Mouse (Mus musculus) lung, embryonic 16.5 days (tissue): ENCODE measurements around the gene Prune1. TPM values are rescaled to one million over a fixed set of nuclear protein-coding genes. Genes with fewer than 3 reads are reported as not detected.
A peak's percentile ranks its signal among the peaks of the same experiment; 100 is the strongest.

Experiments
- ATAC-seq: fragments of 200-750 bp; cut with Nextera tagmentation; 2 replicates; pipeline ENCODE4 v1.8.0; 2017; ENCODE audit warnings: low read depth, mild to moderate bottlenecking, moderate library complexity
- H3K27ac ChIP-seq: fragments of 300-500 bp; sonication (generic); 2 replicates; pipeline ENCODE4 v1.5.1; 2014; ENCODE audit warnings: mild to moderate bottlenecking, control low read depth, low read length
- H3K27me3 ChIP-seq: fragments of 300-500 bp; sonication (generic); 2 replicates; pipeline ENCODE4 v1.6.1; 2014; ENCODE audit warnings: low read depth, low read length, mixed read lengths; ENCODE audit not compliant: control insufficient read depth, insufficient read depth
- H3K36me3 ChIP-seq: fragments of 300-500 bp; sonication (generic); 2 replicates; pipeline ENCODE4 v1.6.1; 2014; ENCODE audit warnings: low read length; ENCODE audit not compliant: control insufficient read depth, insufficient read depth
- H3K4me1 ChIP-seq: fragments of 300-500 bp; sonication (generic); replicated peaks from 2 replicates; pipeline ENCODE4 v1.6.1; 2014; ENCODE audit warnings: low read length, mixed read lengths; ENCODE audit not compliant: control insufficient read depth, insufficient read depth
- H3K4me2 ChIP-seq: fragments of 300-500 bp; sonication (generic); 2 replicates; pipeline ENCODE4 v1.6.1; 2014; ENCODE audit warnings: low read depth, low read length, control low read depth
- H3K4me3 ChIP-seq: fragments of 300-500 bp; sonication (generic); 2 replicates; pipeline ENCODE4 v1.5.1; 2014; ENCODE audit warnings: mild to moderate bottlenecking, low read length, control low read depth
- H3K9ac ChIP-seq: fragments of 300-500 bp; sonication (generic); 2 replicates; pipeline ENCODE4 v1.6.1; 2014; ENCODE audit warnings: low read length, control low read depth
- H3K9me3 ChIP-seq: fragments of 300-500 bp; sonication (generic); 2 replicates; pipeline ENCODE4 v1.6.1; 2016; ENCODE audit warnings: low read length; ENCODE audit not compliant: control insufficient read depth
- whole genome bisulfite sequencing: fragments of 180-500 bp; shearing (Covaris S2); extraction: QIAGEN DNeasy Blood & Tissue Kit; methylation state at CpG from one replicate; pipeline ENCODE4 v1.1.7; 2014; 5-methylcytosine and 5-hydroxymethylcytosine counted together
- polyA plus RNA-seq: library from polyadenylated mRNA; unstranded; fragments of >200 nt; fragmentation: Nextera tagmentation; extraction: Ambion mirVana; gene quantifications from 2 replicates; pipeline ENCODE4 v1.2.1, GENCODE M21; 2015

Prune1 gene
- polyA plus RNA-seq, 1 experiment from 2014 or later, result 23.9 TPM

- no peaks in the 10 kb centered on the region for H3K27me3 ChIP-seq
- H3K9ac ChIP-seq, result no peak overlapping the region
- no peak overlapping the region for H3K4me2 ChIP-seq
- H3K36me3 ChIP-seq, result no peaks in the 10 kb centered on the region
- peaks cover 4% of the 10 kb centered on the region; the same call in 1 of the 2 replicates for H3K4me1 ChIP-seq
- 48% methylated on average over 3 of the region's 3 CpGs for WGBS
- ATAC-seq, result no peak
- H3K27ac ChIP-seq, result no peak overlapping the region
- no peaks in the 10 kb centered on the region for H3K9me3 ChIP-seq
- no peak overlapping the region for H3K4me3 ChIP-seq
Observed at GRCm38 (mm10) chr3:95310496-95310895, 28.6 kb upstream of the Prune1 start.

GRCm38 (mm10) chr3:95307100-95307499 lies 25.2 kb upstream of the Prune1 start, which contains the start of gene Anxa9:
Gene Anxa9, minus strand, starts transcription at chr3:95307176.
- 0 out of 2 replicates have a peak, but pooled peaks have one; percentile 55 for ATAC-seq
- H3K9ac ChIP-seq, result no peak within 1 kb of the TSS
- no peak within 1 kb of the TSS for H3K4me3 ChIP-seq
- WGBS, result 31% methylated on average over 7 of the region's 7 CpGs
- H3K4me2 ChIP-seq, result no peak within 1 kb of the TSS
- H3K4me1 ChIP-seq, result no peaks in the 10 kb centered on the region
- H3K27ac ChIP-seq, result no peak within 1 kb of the TSS
- no peaks in the 10 kb centered on the region for H3K27me3 ChIP-seq
- H3K36me3 ChIP-seq, result no peaks in the 10 kb centered on the region
- H3K9me3 ChIP-seq, result no peaks in the 10 kb centered on the region

GRCm38 (mm10) chr3:95306244-95306643 lies 24.4 kb upstream of the Prune1 start:
- Histone ChIP-seq H3K4me3 (no peak overlapping the region), H3K27me3 (no peaks in the 10 kb centered on the region), H3K4me2 (no peak overlapping the region), H3K36me3 (no peaks in the 10 kb centered on the region), H3K9me3 (no peaks in the 10 kb centered on the region), H3K4me1 (no peaks in the 10 kb centered on the region), H3K9ac (no peak overlapping the region), H3K27ac (no peak overlapping the region)
- WGBS, result 65% methylated on average over 4 of the region's 4 CpGs
- no peak for ATAC-seq

- 69% methylated on average over 3 of the region's 3 CpGs for WGBS
Observed at GRCm38 (mm10) chr3:95301204-95301796, 19.4 kb upstream of the Prune1 start.

GRCm38 (mm10) chr3:95298018-95298417 lies 16.1 kb upstream of the Prune1 start:
- no peak overlapping the region for H3K4me2 ChIP-seq
- ATAC-seq, result no peak
- H3K36me3 ChIP-seq, result peaks cover 16% of the 10 kb centered on the region
- H3K9ac ChIP-seq, result no peak overlapping the region
- H3K4me3 ChIP-seq, result no peak overlapping the region
- H3K27ac ChIP-seq, result no peak overlapping the region
- no peaks in the 10 kb centered on the region for H3K27me3 ChIP-seq
- 57% methylated on average over 7 of the region's 7 CpGs for WGBS
- H3K9me3 ChIP-seq, result 0 out of 2 replicates have a peak, but pooled peaks cover 2% of the 10 kb centered on the region
- peaks cover 8% of the 10 kb centered on the region; the same call in 1 of the 2 replicates for H3K4me1 ChIP-seq

More at GRCm38 (mm10) chr3:95301204-95301796, 19.4 kb upstream of the Prune1 start:
- Histone ChIP-seq H3K36me3 (no peaks in the 10 kb centered on the region; the same call in 1 of the 2 replicates), H3K4me1 (peaks cover 2% of the 10 kb centered on the region; the same call in 1 of the 2 replicates), H3K4me2 (no peak overlapping the region), H3K9ac (no peak overlapping the region), H3K4me3 (no peak overlapping the region), H3K27me3 (no peaks in the 10 kb centered on the region), H3K9me3 (0 out of 2 replicates have a peak, but pooled peaks cover 2% of the 10 kb centered on the region), H3K27ac (no peak overlapping the region)
- no peak for ATAC-seq

GRCm38 (mm10) chr3:95296103-95296469 lies 14.2 kb upstream of the Prune1 start:
- H3K4me3 ChIP-seq, result no peak overlapping the region
- H3K4me1 ChIP-seq, result peaks cover 8% of the 10 kb centered on the region; the same call in 1 of the 2 replicates
- H3K27me3 ChIP-seq, result no peaks in the 10 kb centered on the region
- H3K4me2 ChIP-seq, result no peak overlapping the region
- WGBS, result 10% methylated on average over 5 of the region's 5 CpGs
- H3K9me3 ChIP-seq, result 0 out of 2 replicates have a peak, but pooled peaks cover 2% of the 10 kb centered on the region
- H3K27ac ChIP-seq, result no peak overlapping the region
- peaks cover 20% of the 10 kb centered on the region for H3K36me3 ChIP-seq
- peak overlapping the region; percentile 21; the same call in 1 of the 2 replicates for H3K9ac ChIP-seq
- peak; percentile 55 for ATAC-seq

- H3K4me3 ChIP-seq, result no peak overlapping the region
- peaks cover 8% of the 10 kb centered on the region; the same call in 1 of the 2 replicates for H3K4me1 ChIP-seq
- WGBS, result 68% methylated on average over 11 of the region's 11 CpGs
- peak overlapping the region; percentile 13; the same call in 1 of the 2 replicates for H3K9ac ChIP-seq
- peaks cover 22% of the 10 kb centered on the region for H3K36me3 ChIP-seq
- no peak overlapping the region for H3K4me2 ChIP-seq
- 0 out of 2 replicates have a peak, but pooled peaks cover 2% of the 10 kb centered on the region for H3K9me3 ChIP-seq
- peak; percentile 16 for ATAC-seq
- no peaks in the 10 kb centered on the region for H3K27me3 ChIP-seq
- peak overlapping the region; percentile 29; the same call in 1 of the 2 replicates for H3K27ac ChIP-seq
Observed at GRCm38 (mm10) chr3:95295321-95296102, 13.6 kb upstream of the Prune1 start.

GRCm38 (mm10) chr3:95294718-95295117 lies 12.8 kb upstream of the Prune1 start:
- Histone ChIP-seq H3K4me3 (no peak overlapping the region), H3K9ac (no peak overlapping the region), H3K9me3 (0 out of 2 replicates have a peak, but pooled peaks cover 2% of the 10 kb centered on the region), H3K4me1 (peaks cover 8% of the 10 kb centered on the region; the same call in 1 of the 2 replicates), H3K4me2 (no peak overlapping the region), H3K36me3 (peaks cover 24% of the 10 kb centered on the region), H3K27ac (no peak overlapping the region), H3K27me3 (no peaks in the 10 kb centered on the region)
- no peak for ATAC-seq
- WGBS, result 85% methylated on average over 5 of the region's 5 CpGs

- Histone ChIP-seq H3K36me3 (peaks cover 27% of the 10 kb centered on the region), H3K4me3 (no peak overlapping the region), H3K27ac (no peak overlapping the region), H3K27me3 (no peaks in the 10 kb centered on the region), H3K9me3 (0 out of 2 replicates have a peak, but pooled peaks cover 2% of the 10 kb centered on the region), H3K9ac (no peak overlapping the region), H3K4me2 (no peak overlapping the region), H3K4me1 (peaks cover 8% of the 10 kb centered on the region; the same call in 1 of the 2 replicates)
- 82% methylated on average over 7 of the region's 7 CpGs for WGBS
- no peak for ATAC-seq
Observed at GRCm38 (mm10) chr3:95294316-95294715, 12.4 kb upstream of the Prune1 start.
